Mouse (Mus musculus) cortical plate, adult 2 months (tissue): ENCODE measurements at regions not wholly inside any gene's neighbourhood (a gene's known extent, or its start where the extent isn't known, plus 50 kb on each side); places are given as distances from the start of the nearest gene placed in this dataset.

Source experiments
- CTCF ChIP-seq: fragments of 200-500 bp; IDR thresholded peaks from 2 replicates; pipeline ENCODE4 v1.5.1; 2011; ENCODE audit warnings: mild to moderate bottlenecking, control low read depth, low read length; ENCODE audit not compliant: insufficient read depth; ENCODE audit errors: extremely low read depth
- POLR2A ChIP-seq: fragments of 200-500 bp; IDR thresholded peaks from 2 replicates; pipeline ENCODE4 v1.6.1; 2011; ENCODE audit warnings: mild to moderate bottlenecking, low read length, control low read depth; ENCODE audit not compliant: insufficient read depth; ENCODE audit errors: extremely low read depth

DNA sequence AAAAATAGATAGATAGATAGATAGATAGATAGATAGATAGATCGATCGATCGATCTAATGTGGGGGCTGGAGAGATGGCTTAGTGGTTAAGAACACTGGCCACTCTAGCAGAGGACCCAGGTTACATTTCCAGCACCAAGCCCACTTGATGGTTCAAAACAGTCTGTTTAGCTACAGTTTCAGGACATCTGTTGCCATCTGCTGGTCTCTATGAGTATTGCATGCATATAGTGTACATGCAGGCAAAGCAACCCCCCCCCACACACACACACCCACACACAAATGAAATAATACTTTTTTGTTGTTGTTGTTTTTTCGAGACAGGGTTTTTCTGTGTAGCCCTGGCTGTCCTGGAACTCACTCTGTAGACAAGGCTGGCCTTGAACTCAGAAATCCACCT lies 89.8 kb upstream of the Med14 start:
- TF ChIP-seq POLR2A (no peak), CTCF (no peak)
